ENCODE assay signal across 9 mouse cellular contexts in genomic region chr11:61487401-61487800, GRCm38 (mm10). TPM values are rescaled to one million over a fixed set of nuclear protein-coding genes. Genes with fewer than 3 reads are reported as not detected.
DNase-seq lines count a peak whose midpoint lies in the region; ATAC-seq lines count a peak whose summit lies in the region.
"Had no signal": no experiment of that assay in that cellular context is flagged by ENCODE, and none has a peak within 500 bp of the region (broad histone marks: within the 10 kb centered on the region; RNA-seq: fewer than 3 reads in every experiment).

No protein-coding gene starts in this region.

- intact Hi-C loops in heart, postnatal 14 days (cut with DNase I) = no loop called here

- H3K36me3 ChIP-seq in heart, embryonic 12.5 days = peaks cover 46% of the 10 kb centered on the region
- H3K36me3 ChIP-seq in lung, embryonic 16.5 days (ENCODE audit: control insufficient read depth, insufficient read depth, low read length) = peaks cover 44% of the 10 kb centered on the region

- no peak for DNase-seq in heart, adult 8-10 months (ENCODE audit: low spot score)
- DNase-seq in 3134 (ENCODE audit: extremely low read depth, insufficient read length, low spot score) = peak; percentile 76
- DNase-seq in brain, adult 2 months (ENCODE audit: low read depth, low spot score) = peak; percentile 74
- peak; percentile 70 to 79 for DNase-seq in heart, postnatal 14 days

- peak; percentile 43; the same call in 1 of the 2 replicates for ATAC-seq in heart, embryonic 12.5 days (ENCODE audit: insufficient number of reproducible peaks, low FRiP score)
- ATAC-seq in lung, embryonic 16.5 days (ENCODE audit: low read depth) = peak; percentile 27
- no peak for ATAC-seq in activated CD4-positive, CD25-positive, alpha-beta regulatory T cell, adult 4 months
- no peak for ATAC-seq in megakaryocyte-erythroid progenitor cell, adult 5-6 weeks (replicated peaks; ENCODE audit: low FRiP score, low TSS enrichment, poor library complexity, severe bottlenecking)
- ATAC-seq: Patski had no signal

- H3K4me1 ChIP-seq in heart, embryonic 12.5 days (replicated peaks) = peaks cover 46% of the 10 kb centered on the region
- peaks cover 6% of the 10 kb centered on the region for H3K4me1 ChIP-seq in lung, embryonic 16.5 days (replicated peaks; ENCODE audit: control insufficient read depth, insufficient read depth, low read length)

- WGBS in heart, embryonic 12.5 days = 55% methylated on average over 2 of the region's 2 CpGs
- 35% methylated on average over 2 of the region's 2 CpGs for WGBS in lung, embryonic 16.5 days

- no peak overlapping the region for H3K4me3 ChIP-seq in heart, embryonic 12.5 days
- H3K4me3 ChIP-seq in lung, embryonic 16.5 days (ENCODE audit: low read length) = peak overlapping the region; percentile 57

- no peaks in the 10 kb centered on the region for H3K9me3 ChIP-seq in heart, embryonic 12.5 days (replicated peaks)
- no peaks in the 10 kb centered on the region for H3K9me3 ChIP-seq in lung, embryonic 16.5 days (ENCODE audit: control insufficient read depth, low read length)

- H3K27ac ChIP-seq in heart, embryonic 12.5 days (ENCODE audit: poor library complexity, severe bottlenecking) = peak overlapping the region; percentile 9; the same call in 1 of the 2 replicates
- H3K27ac ChIP-seq in lung, embryonic 16.5 days (ENCODE audit: low read length) = peak overlapping the region; percentile 97

- no peaks in the 10 kb centered on the region for H3K27me3 ChIP-seq in heart, embryonic 12.5 days (replicated peaks)
- no peaks in the 10 kb centered on the region for H3K27me3 ChIP-seq in lung, embryonic 16.5 days (ENCODE audit: control insufficient read depth, insufficient read depth, low read depth, low read length)
- H3K27me3 ChIP-seq: Patski had no signal

- H3K4me2 ChIP-seq in heart, embryonic 12.5 days = peak overlapping the region; percentile 55; the same call in 1 of the 2 replicates
- H3K4me2 ChIP-seq in lung, embryonic 16.5 days (ENCODE audit: low read depth, low read length) = peak overlapping the region; percentile 35

- H3K9ac ChIP-seq in heart, embryonic 12.5 days = no peak overlapping the region
- H3K9ac ChIP-seq in lung, embryonic 16.5 days (ENCODE audit: low read length) = no peak overlapping the region

RNA-seq across cellular contexts. Expression of gene Mfap4, which starts 2.2 kb away (rescaled TPM):
- polyA plus RNA-seq in heart, embryonic 12.5 days (2016; fragmentation: Nextera tagmentation; extraction: Ambion mirVana) = 72.4 and 76.0 TPM in 2 replicates
- total RNA-seq in heart, adult 8-10 months (2022) = 10 to 100 TPM in 2 of 4 experiments, 1 to 10 TPM in 2; 7.9 to 11.9 (median 9.9) TPM
- total RNA-seq in heart, postnatal 14 days (2021) = 100 to 1,000 TPM; 112 to 142 TPM
- 1,630 and 1,660 TPM in 2 replicates for polyA plus RNA-seq in lung, embryonic 16.5 days (2015; fragmentation: Nextera tagmentation; extraction: Ambion mirVana)
- polyA plus RNA-seq in activated CD4-positive, CD25-positive, alpha-beta regulatory T cell, adult 4 months (2017; shearing (Covaris generic)) = not detected
- total RNA-seq in megakaryocyte-erythroid progenitor cell, adult 5-6 weeks (2014; fragmentation: Nextera tagmentation) = not detected in 2 replicates
- not detected in 2 replicates for total RNA-seq in megakaryocyte-erythroid progenitor cell, adult 5-6 weeks (2017)
- polyA plus RNA-seq: Patski had no signal

RNA-seq across cellular contexts. Expression of gene Mapk7, which starts 6.8 kb away (rescaled TPM):
- polyA plus RNA-seq in heart, embryonic 12.5 days (2016; fragmentation: Nextera tagmentation; extraction: Ambion mirVana) = 33.9 and 35.3 TPM in 2 replicates
- 1 to 10 TPM; 4.3 to 5.1 (median 4.7) TPM for total RNA-seq in heart, adult 8-10 months (2022)
- total RNA-seq in heart, postnatal 14 days (2021) = 1 to 10 TPM; 8.9 to 9.7 TPM
- polyA plus RNA-seq in lung, embryonic 16.5 days (2015; fragmentation: Nextera tagmentation; extraction: Ambion mirVana) = 59.6 and 61.8 TPM in 2 replicates
- 10 to 100 TPM in 1 of 2 experiments, 1 to 10 TPM in 1; 6.1 to 13.4 TPM for polyA plus RNA-seq in activated CD4-positive, CD25-positive, alpha-beta regulatory T cell, adult 4 months (2017; shearing (Covaris generic))
- total RNA-seq in megakaryocyte-erythroid progenitor cell, adult 5-6 weeks (2014; fragmentation: Nextera tagmentation) = 6.8 and 15.5 TPM in 2 replicates
- 5.1 and 9.5 TPM in 2 replicates for total RNA-seq in megakaryocyte-erythroid progenitor cell, adult 5-6 weeks (2017)

RNA-seq across cellular contexts. Expression of gene B9d1, which starts 17.5 kb away (rescaled TPM):
- 9.0 and 11.0 TPM in 2 replicates for polyA plus RNA-seq in heart, embryonic 12.5 days (2016; fragmentation: Nextera tagmentation; extraction: Ambion mirVana)
- total RNA-seq in heart, adult 8-10 months (2022) = 10 to 100 TPM in 1 of 4 experiments, 1 to 10 TPM in 3; 7.9 to 11.2 (median 8.3) TPM
- 10 to 100 TPM in 1 of 2 experiments, 1 to 10 TPM in 1; 9.4 to 11.1 TPM for total RNA-seq in heart, postnatal 14 days (2021)
- 47.3 and 47.9 TPM in 2 replicates for polyA plus RNA-seq in lung, embryonic 16.5 days (2015; fragmentation: Nextera tagmentation; extraction: Ambion mirVana)
- polyA plus RNA-seq in activated CD4-positive, CD25-positive, alpha-beta regulatory T cell, adult 4 months (2017; shearing (Covaris generic)) = 1 to 10 TPM; 2.7 to 4.5 TPM
- 4.3 and 8.6 TPM in 2 replicates for total RNA-seq in megakaryocyte-erythroid progenitor cell, adult 5-6 weeks (2014; fragmentation: Nextera tagmentation)
- total RNA-seq in megakaryocyte-erythroid progenitor cell, adult 5-6 weeks (2017) = 3.4 and 10.4 TPM in 2 replicates

RNA-seq across cellular contexts. Expression of gene Rnf112, which starts 33.5 kb away (rescaled TPM):
- 0.17 and 0.42 TPM in 2 replicates for polyA plus RNA-seq in heart, embryonic 12.5 days (2016; fragmentation: Nextera tagmentation; extraction: Ambion mirVana)
- total RNA-seq in heart, adult 8-10 months (2022) = under 1 TPM in 3 of 4 experiments, not detected in 1; 0.12 to 0.14 (median 0.14) TPM
- total RNA-seq in heart, postnatal 14 days (2021) = under 1 TPM; 0.17 to 0.34 TPM
- polyA plus RNA-seq in lung, embryonic 16.5 days (2015; fragmentation: Nextera tagmentation; extraction: Ambion mirVana) = 0.78 and 1.2 TPM in 2 replicates
- not detected for polyA plus RNA-seq in activated CD4-positive, CD25-positive, alpha-beta regulatory T cell, adult 4 months (2017; shearing (Covaris generic))
- not detected in 2 replicates for total RNA-seq in megakaryocyte-erythroid progenitor cell, adult 5-6 weeks (2014; fragmentation: Nextera tagmentation)
- total RNA-seq in megakaryocyte-erythroid progenitor cell, adult 5-6 weeks (2017) = not detected in 2 replicates
- polyA plus RNA-seq: Patski had no signal

Comparison
In these comparisons a context has a peak if more than half of its experiments do, and no peak if none do; other contexts are left out.
1. ATAC-seq: peak in heart, embryonic 12.5 days (single experiment) and lung, embryonic 16.5 days (single experiment); none in activated CD4-positive, CD25-positive, alpha-beta regulatory T cell, adult 4 months (single experiment) and megakaryocyte-erythroid progenitor cell, adult 5-6 weeks (single experiment).
2. RNA of gene Mfap4, which starts 2.2 kb away (total RNA-seq): 112 to 142 TPM in heart, postnatal 14 days and 7.9 to 11.9 TPM in heart, adult 8-10 months; not detected in megakaryocyte-erythroid progenitor cell, adult 5-6 weeks; every median in the first group is over 4 times any median in the second.